Mouse (Mus musculus) layer of hippocampus, postnatal 36 days (tissue): ENCODE measurements at regions not wholly inside any gene's neighbourhood (a gene's known extent, or its start where the extent isn't known, plus 50 kb on each side); places are given as distances from the start of the nearest gene placed in this dataset.

ENCODE experiments used
- DNase-seq, 2 experiments: peaks; one replicate each; pipeline ENCODE4 v3.0.0; 2022

DNA sequence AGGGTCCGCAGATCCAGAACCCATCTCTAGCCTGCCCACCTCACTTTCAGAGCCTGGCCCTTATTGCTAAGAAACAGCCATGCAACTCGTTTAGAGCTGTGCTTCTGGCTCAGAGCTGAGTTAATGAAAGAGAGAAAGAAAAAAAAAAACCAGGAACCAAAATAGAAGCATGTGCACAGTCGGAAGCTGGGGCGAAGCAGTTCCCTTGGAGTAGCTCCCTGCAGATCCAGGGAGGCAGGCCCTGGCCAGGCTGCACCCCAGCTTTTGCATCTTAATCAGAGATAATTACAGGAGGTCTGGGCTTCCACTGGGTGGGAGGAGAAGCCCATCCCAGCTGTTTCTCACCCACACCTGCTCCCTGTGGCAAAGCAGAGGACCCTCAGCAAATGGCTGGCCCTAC is 53.9 kb downstream of the Adra2c start:
- peak in 1 of 2 experiments; percentile 20 for DNase-seq

DNA sequence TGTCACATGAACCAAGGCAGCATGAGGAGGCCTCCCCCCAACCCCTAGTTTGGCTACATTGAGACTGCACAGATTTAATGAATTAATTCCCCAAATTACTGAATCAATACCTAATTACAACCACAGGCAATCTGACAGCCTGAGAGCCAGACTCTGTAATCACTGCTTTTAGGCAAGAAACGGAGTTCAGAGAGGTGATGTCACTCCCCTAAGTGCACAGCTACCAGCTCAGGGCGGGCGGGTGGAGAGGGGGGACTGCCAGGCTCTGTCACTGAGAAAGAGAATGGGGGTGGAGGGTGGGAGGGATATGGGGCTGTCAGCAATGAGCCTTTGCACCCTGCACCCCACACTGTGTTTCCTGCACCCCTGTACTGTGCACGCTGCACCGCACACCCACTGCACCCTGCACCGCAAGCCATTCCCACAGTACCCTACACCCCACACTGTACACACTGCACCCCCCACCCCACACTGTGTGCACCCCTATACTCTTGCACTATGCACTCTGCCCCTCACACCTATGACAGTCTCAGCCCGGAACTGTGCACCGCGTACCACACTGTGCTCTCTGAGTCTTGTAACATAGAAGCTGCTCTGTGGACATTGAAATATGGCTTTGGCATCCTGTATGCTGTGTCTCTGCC is 54.4 kb upstream of the Hmx1 start:
- DNase-seq, result no peak

- DNase-seq, result no peak
These were observed 53.8 kb upstream of the Hmx1 start for GRCm38 (mm10) chr5:35335081-35335480.
